8 mouse cellular contexts compared by ENCODE assay signal in genomic region chr10:84903307-84903706, GRCm38 (mm10). TPM values are rescaled to one million over a fixed set of nuclear protein-coding genes. Genes with fewer than 3 reads are reported as not detected.
DNase-seq lines count a peak whose midpoint lies in the region; ATAC-seq and TF ChIP-seq lines count a peak whose summit lies in the region.

No protein-coding gene starts in this region.

- no peak overlapping the region for H3K27ac ChIP-seq in limb, embryonic 13.5 days
- no peak overlapping the region for H3K27ac ChIP-seq in stomach, embryonic 14.5 days (ENCODE audit: low read length)
- H3K27ac ChIP-seq in cerebellum, adult 2 months (ENCODE audit: insufficient read depth, low read length), result no peak overlapping the region

- H3K4me2 ChIP-seq in limb, embryonic 13.5 days (replicated peaks), result peak overlapping the region; percentile 26
- peak overlapping the region; percentile 46 for H3K4me2 ChIP-seq in stomach, embryonic 14.5 days (replicated peaks; ENCODE audit: low read depth, low read length)

- H3K9me3 ChIP-seq in limb, embryonic 13.5 days, result no peaks in the 10 kb centered on the region
- no peaks in the 10 kb centered on the region for H3K9me3 ChIP-seq in stomach, embryonic 14.5 days (ENCODE audit: control insufficient read depth, low read depth, low read length)

- H3K9ac ChIP-seq in limb, embryonic 13.5 days, result no peak overlapping the region
- no peak overlapping the region for H3K9ac ChIP-seq in stomach, embryonic 14.5 days (replicated peaks; ENCODE audit: low read depth, low read length)

- TF ChIP-seq POLR2A in cerebellum, adult 2 months (IDR thresholded peaks at IDR 0.05; ENCODE audit: borderline replicate concordance, insufficient read depth, low read length), result no peak

- 45% methylated on average over 7 of the region's 7 CpGs for WGBS in limb, embryonic 13.5 days
- 32% methylated on average over 7 of the region's 7 CpGs for WGBS in stomach, embryonic 14.5 days
- 28% methylated on average over 7 of the region's 7 CpGs for WGBS in cerebellum, adult 2 months

- peak; percentile 45 for ATAC-seq in granulocyte monocyte progenitor cell, adult 5-6 weeks (replicated peaks; ENCODE audit: poor library complexity, severe bottlenecking)
- no peak for ATAC-seq in limb, embryonic 13.5 days (ENCODE audit: low FRiP score, low read depth)
- no peak; the same call in 1 of the 2 replicates for ATAC-seq in stomach, embryonic 14.5 days (ENCODE audit: insufficient number of reproducible peaks, insufficient read depth, low FRiP score, low read depth)

- H3K27me3 ChIP-seq in limb, embryonic 13.5 days, result no peaks in the 10 kb centered on the region
- H3K27me3 ChIP-seq in stomach, embryonic 14.5 days (ENCODE audit: control insufficient read depth, insufficient read depth, low read length), result no peaks in the 10 kb centered on the region
- H3K27me3 ChIP-seq in cerebellum, adult 2 months (ENCODE audit: control insufficient read depth, insufficient read depth, low read length), result no peaks in the 10 kb centered on the region

- peak; percentile 27 for DNase-seq in kidney, postnatal 10 days
- DNase-seq in kidney, adult 11 months, result no peak
- peak; percentile 70 for DNase-seq in brain, adult 2 months (ENCODE audit: low read depth, low spot score)
- no peak for DNase-seq in cerebellum, adult 2 months
- DNase-seq in gastrocnemius, postnatal 25 days, result no peak

- H3K4me3 ChIP-seq in limb, embryonic 13.5 days, result no peak overlapping the region
- no peak overlapping the region for H3K4me3 ChIP-seq in stomach, embryonic 14.5 days (ENCODE audit: low read depth, low read length)
- no peak overlapping the region for H3K4me3 ChIP-seq in cerebellum, adult 2 months (replicated peaks; ENCODE audit: insufficient read depth, low read depth, low read length)

- peaks cover 15% of the 10 kb centered on the region for H3K4me1 ChIP-seq in limb, embryonic 13.5 days
- peaks cover 9% of the 10 kb centered on the region; the same call in 1 of the 2 replicates for H3K4me1 ChIP-seq in stomach, embryonic 14.5 days (ENCODE audit: control insufficient read depth, insufficient read depth, low read length)
- H3K4me1 ChIP-seq in cerebellum, adult 2 months (ENCODE audit: control insufficient read depth, insufficient read depth, low read length), result peaks cover 4% of the 10 kb centered on the region; the same call in 1 of the 2 replicates

- no peak for TF ChIP-seq CTCF in cerebellum, adult 2 months (IDR thresholded peaks at IDR 0.05; ENCODE audit: borderline replicate concordance, insufficient read depth, low read depth, low read length)

- H3K36me3 ChIP-seq in limb, embryonic 13.5 days, result no peaks in the 10 kb centered on the region
- no peaks in the 10 kb centered on the region for H3K36me3 ChIP-seq in stomach, embryonic 14.5 days (ENCODE audit: control insufficient read depth, insufficient read depth, low read length)

RNA-seq across cellular contexts. Expression of gene Ric8b, which starts 14.1 kb away (rescaled TPM):
- total RNA-seq in granulocyte monocyte progenitor cell, adult 5-6 weeks (2014; fragmentation: Nextera tagmentation), result 15.1 and 17.7 TPM in 2 replicates
- total RNA-seq in granulocyte monocyte progenitor cell, adult 5-6 weeks (2017), result 16.6 and 17.8 TPM in 2 replicates
- polyA plus RNA-seq in limb, embryonic 13.5 days (2015; fragmentation: Nextera tagmentation; extraction: Ambion mirVana), result 28.6 and 30.1 TPM in 2 replicates
- polyA plus RNA-seq in stomach, embryonic 14.5 days (2014; fragmentation: Nextera tagmentation; extraction: Ambion mirVana), result 21.9 and 22.2 TPM in 2 replicates
- polyA plus RNA-seq in cerebellum, adult 2 months (2012; rRNA removed), result 41.5 and 43.3 TPM in 2 replicates
- total RNA-seq in gastrocnemius, postnatal 25 days (2021), result 10 to 100 TPM; 28.6 to 36.4 TPM

Comparison
In these comparisons a context has a peak if more than half of its experiments do, and no peak if none do; other contexts are left out.
1. DNase-seq: peak in kidney, postnatal 10 days (single experiment) and brain, adult 2 months (single experiment); none in kidney, adult 11 months (single experiment), cerebellum, adult 2 months (0 of 2) and gastrocnemius, postnatal 25 days (single experiment).